Mouse (Mus musculus) heart, embryonic 13.5 days (tissue): ENCODE data around the gene Crtap. TPM values are rescaled to one million over a fixed set of nuclear protein-coding genes. Genes with fewer than 3 reads are reported as not detected.
"Not testable (repeated sequence)": the region's sequence is repeated elsewhere in the genome, so short reads cannot be mapped to it uniquely, and the experiment has no call there.

Source experiments
- ATAC-seq: fragments of 200-750 bp; cut with Nextera tagmentation; 2 replicates; pipeline ENCODE4 v1.8.0; 2017; ENCODE audit warnings: moderate TSS enrichment; ENCODE audit not compliant: insufficient number of reproducible peaks, low FRiP score, low TSS enrichment; ENCODE audit errors: extremely low read depth
- H3K27ac ChIP-seq: fragments of 300-500 bp; sonication (generic); replicated peaks from 2 replicates; pipeline ENCODE4 v1.5.1; 2015; ENCODE audit warnings: moderate library complexity, mild to moderate bottlenecking, inconsistent platforms
- H3K27me3 ChIP-seq: fragments of 300-500 bp; sonication (generic); replicated peaks from 2 replicates; pipeline ENCODE4 v1.6.1; 2015; ENCODE audit warnings: mild to moderate bottlenecking, inconsistent platforms
- H3K36me3 ChIP-seq: fragments of 300-500 bp; sonication (generic); 2 replicates; pipeline ENCODE4 v1.6.1; 2015; ENCODE audit warnings: mild to moderate bottlenecking, inconsistent platforms
- H3K4me1 ChIP-seq: fragments of 300-500 bp; sonication (generic); 2 replicates; pipeline ENCODE4 v1.6.1; 2015; ENCODE audit warnings: inconsistent platforms
- H3K4me2 ChIP-seq: fragments of 300-500 bp; sonication (generic); 2 replicates; pipeline ENCODE4 v1.6.1; 2015; ENCODE audit warnings: inconsistent platforms, mild to moderate bottlenecking, moderate library complexity
- H3K4me3 ChIP-seq: fragments of 300-500 bp; sonication (generic); 2 replicates; pipeline ENCODE4 v1.5.1; 2015; ENCODE audit warnings: moderate library complexity, mild to moderate bottlenecking, inconsistent platforms
- H3K9ac ChIP-seq: fragments of 300-500 bp; sonication (generic); 2 replicates; pipeline ENCODE4 v1.6.1; 2015; ENCODE audit warnings: inconsistent platforms, mild to moderate bottlenecking, moderate library complexity
- H3K9me3 ChIP-seq: fragments of 300-500 bp; sonication (generic); 2 replicates; pipeline ENCODE4 v1.6.1; 2016; ENCODE audit warnings: inconsistent platforms
- WGBS: fragments of 180-500 bp; shearing (Covaris S2); methylation state at CpG from one replicate; pipeline ENCODE4 v1.1.7; 2015; ENCODE audit warnings: mixed read lengths; 5-methylcytosine and 5-hydroxymethylcytosine counted together
- polyA plus RNA-seq: library from polyadenylated mRNA; unstranded; fragments of >200 nt; fragmentation: Nextera tagmentation; extraction: Ambion mirVana; gene quantifications from 2 replicates; pipeline ENCODE4 v1.2.1, GENCODE M21; 2015

Gene Crtap
- polyA plus RNA-seq, 1 experiment from 2014 or later: 142 TPM

DNA sequence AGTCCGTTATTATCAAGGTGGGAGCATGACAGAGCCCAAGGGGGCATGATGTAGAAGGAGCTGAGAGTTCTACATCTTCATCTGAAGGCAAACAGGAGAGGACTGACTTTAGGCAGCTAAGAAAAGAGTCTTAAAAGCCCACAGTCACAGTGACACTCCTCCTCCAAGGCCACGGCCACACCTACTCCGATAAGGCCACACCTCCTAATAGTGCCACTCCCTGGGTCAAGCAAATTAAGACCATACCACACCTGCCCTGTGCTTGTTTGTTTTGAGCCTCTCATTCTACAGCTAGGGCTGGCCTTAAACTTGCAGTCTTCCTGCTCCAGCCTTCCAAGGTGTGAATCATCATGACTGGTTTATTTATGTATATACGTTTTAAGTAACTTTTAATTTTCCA lies 4.8 kb upstream of the Crtap start:
- no peak for ATAC-seq
- Histone ChIP-seq H3K9me3 (no peaks in the 10 kb centered on the region), H3K27ac (no peak overlapping the region), H3K4me2 (no peak overlapping the region), H3K9ac (no peak overlapping the region), H3K27me3 (no peaks in the 10 kb centered on the region), H3K4me1 (peaks cover 10% of the 10 kb centered on the region), H3K4me3 (no peak overlapping the region), H3K36me3 (no peaks in the 10 kb centered on the region)
- 85% methylated on average over 4 of the region's 4 CpGs for WGBS

DNA sequence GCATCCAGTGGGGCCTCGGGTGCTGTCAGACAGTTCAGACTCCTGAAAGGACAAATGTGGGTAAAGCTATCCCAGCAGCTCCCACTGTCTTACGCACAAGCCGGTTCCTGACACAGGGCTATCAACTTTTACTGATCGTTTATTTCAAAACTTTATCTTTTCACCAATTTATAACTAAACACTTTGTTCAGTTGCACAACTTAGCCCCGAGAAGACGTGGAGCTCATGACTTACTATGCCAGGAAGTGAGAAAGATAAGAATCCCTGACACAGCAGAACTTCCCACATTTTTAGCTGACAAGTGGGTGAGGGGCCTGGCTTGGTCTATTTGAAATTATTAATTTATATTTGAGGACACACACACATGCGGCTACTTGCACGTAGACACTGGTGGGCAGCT lies 4.2 kb upstream of the Crtap start:
- H3K4me3 ChIP-seq: no peak overlapping the region
- no peaks in the 10 kb centered on the region for H3K27me3 ChIP-seq
- peaks cover 10% of the 10 kb centered on the region for H3K4me1 ChIP-seq
- 63% methylated on average over 8 of the region's 8 CpGs for WGBS
- no peak overlapping the region for H3K4me2 ChIP-seq
- ATAC-seq: no peak
- 0 out of 2 replicates have a peak overlapping the region, but pooled peaks have one; percentile 20 for H3K27ac ChIP-seq
- no peak overlapping the region for H3K9ac ChIP-seq
- H3K36me3 ChIP-seq: no peaks in the 10 kb centered on the region
- H3K9me3 ChIP-seq: no peaks in the 10 kb centered on the region

DNA sequence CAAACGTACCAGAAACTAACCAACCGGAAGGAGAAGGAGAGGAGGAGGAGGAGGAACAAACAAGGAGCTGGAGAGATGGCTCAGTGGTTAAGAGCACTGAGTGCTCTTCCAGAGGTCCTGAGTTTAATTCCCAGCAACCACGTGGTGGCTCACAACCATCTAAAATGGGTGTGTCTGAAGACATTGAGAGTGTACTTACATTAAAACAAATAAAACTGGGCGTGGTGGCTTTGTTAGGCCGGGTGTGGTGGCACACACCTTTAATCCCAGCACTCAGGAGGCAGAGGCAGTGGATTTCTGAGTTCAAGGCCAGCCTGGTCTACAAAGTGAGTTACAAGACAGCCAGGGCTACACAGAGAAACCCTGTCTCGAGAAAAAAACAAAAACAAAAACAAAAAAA lies 3.7 kb upstream of the Crtap start:
- peaks cover 16% of the 10 kb centered on the region for H3K4me1 ChIP-seq
- not testable (repeated sequence) for H3K4me2 ChIP-seq, H3K9ac ChIP-seq, H3K9me3 ChIP-seq, H3K4me3 ChIP-seq, ATAC-seq, H3K27ac ChIP-seq, H3K27me3 ChIP-seq, H3K36me3 ChIP-seq
- 64% methylated on average over 6 of the region's 6 CpGs for WGBS

DNA sequence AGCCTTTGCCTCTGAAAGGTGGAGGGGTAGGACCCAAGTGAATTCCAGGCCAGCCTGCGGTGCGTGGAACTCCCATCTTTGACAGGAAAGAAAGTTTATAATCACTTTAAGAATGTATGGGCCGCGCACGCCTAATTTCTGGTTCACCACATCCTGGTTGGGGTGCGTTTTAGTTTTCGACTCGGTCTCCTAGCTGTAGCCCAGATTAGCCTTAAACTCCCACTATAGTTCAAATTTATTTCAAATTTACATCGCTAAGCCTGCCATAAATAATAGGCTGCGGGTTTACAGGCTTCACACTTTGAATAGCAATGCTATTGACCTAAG lies 237 bp upstream of the Crtap start:
- WGBS: 4% methylated on average over 10 of the region's 10 CpGs
- peak overlapping the region; percentile 90 for H3K4me3 ChIP-seq
- peak overlapping the region; percentile 94 for H3K9ac ChIP-seq
- H3K4me1 ChIP-seq: peaks cover 44% of the 10 kb centered on the region
- no peaks in the 10 kb centered on the region for H3K27me3 ChIP-seq
- peaks cover 5% of the 10 kb centered on the region for H3K36me3 ChIP-seq
- no peaks in the 10 kb centered on the region for H3K9me3 ChIP-seq
- no peak for ATAC-seq
- peak overlapping the region; percentile 94 for H3K27ac ChIP-seq
- H3K4me2 ChIP-seq: peak overlapping the region; percentile 87

DNA sequence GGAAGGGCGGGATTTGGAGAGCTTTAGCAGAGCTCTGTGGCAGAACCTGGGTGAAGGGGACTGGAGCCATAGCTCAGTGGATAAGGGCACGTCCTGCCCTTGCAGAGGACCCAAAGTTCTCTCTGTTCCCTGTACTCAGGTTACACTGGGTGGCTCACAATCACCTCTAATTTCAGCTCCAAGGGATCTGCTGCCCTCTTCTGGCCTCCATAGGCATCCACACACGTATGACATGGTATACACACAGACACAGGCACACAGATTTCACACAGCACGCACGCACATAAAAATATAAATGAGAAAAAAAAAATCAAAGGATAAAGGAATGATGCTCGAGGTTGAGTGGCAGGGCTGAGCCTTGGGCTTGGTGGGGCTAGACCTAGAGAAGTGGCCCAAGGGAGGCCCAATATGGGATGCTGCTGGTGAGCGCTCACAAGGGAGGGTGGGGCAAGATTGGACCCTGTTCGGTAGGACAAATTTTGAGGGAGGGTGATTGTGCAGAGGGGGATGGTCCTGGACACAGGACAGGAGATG lies 1.0 kb downstream of the Crtap start:
- Histone ChIP-seq H3K36me3 (peaks cover 18% of the 10 kb centered on the region), H3K27ac (peak overlapping the region; percentile 94), H3K27me3 (no peaks in the 10 kb centered on the region), H3K9ac (peak overlapping the region; percentile 94), H3K9me3 (no peaks in the 10 kb centered on the region), H3K4me3 (peak overlapping the region; percentile 90), H3K4me2 (peak overlapping the region; percentile 87), H3K4me1 (peaks cover 40% of the 10 kb centered on the region)
- no peak; the same call in 1 of the 2 replicates for ATAC-seq
- WGBS: 69% methylated on average over 8 of the region's 8 CpGs

DNA sequence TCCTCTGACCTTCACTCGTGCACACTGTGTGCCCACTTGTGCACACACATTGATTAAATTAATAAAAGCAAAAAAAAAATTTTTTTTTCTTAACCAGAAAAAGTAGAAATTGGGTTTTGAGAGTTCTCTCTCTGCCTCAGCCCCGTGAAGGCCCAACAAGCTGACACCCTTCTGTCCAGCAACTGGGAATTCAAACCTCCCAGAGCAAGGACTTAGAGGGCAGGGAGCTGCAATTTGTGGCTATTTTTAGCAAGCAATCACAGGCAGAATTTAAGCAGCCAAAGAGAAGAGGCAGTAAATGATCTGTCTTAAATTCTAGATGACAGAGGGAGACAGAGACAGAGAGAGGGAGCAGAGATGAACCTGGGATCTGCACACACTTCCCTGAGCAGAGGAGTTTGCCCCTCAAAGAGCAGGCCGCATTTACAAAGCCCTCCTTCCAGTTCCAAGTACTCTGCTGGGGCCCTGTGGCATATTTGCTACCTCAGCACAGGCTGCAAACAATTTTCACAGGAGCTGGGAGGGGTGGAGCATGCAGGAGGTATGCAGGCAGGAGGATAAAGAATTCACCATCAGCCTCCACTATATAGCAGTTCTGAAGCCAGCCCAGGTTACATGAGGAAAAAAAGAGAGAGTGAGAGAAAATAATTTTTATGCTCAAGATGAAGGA lies 1.6 kb downstream of the Crtap start:
- peaks cover 40% of the 10 kb centered on the region for H3K4me1 ChIP-seq
- ATAC-seq: no peak
- H3K4me3 ChIP-seq: peak overlapping the region; percentile 90
- H3K27ac ChIP-seq: peak overlapping the region; percentile 94
- no peaks in the 10 kb centered on the region for H3K9me3 ChIP-seq
- H3K4me2 ChIP-seq: peak overlapping the region; percentile 87
- H3K9ac ChIP-seq: peak overlapping the region; percentile 67
- H3K36me3 ChIP-seq: peaks cover 24% of the 10 kb centered on the region
- H3K27me3 ChIP-seq: no peaks in the 10 kb centered on the region
- 47% methylated on average over 3 of the region's 3 CpGs for WGBS

DNA sequence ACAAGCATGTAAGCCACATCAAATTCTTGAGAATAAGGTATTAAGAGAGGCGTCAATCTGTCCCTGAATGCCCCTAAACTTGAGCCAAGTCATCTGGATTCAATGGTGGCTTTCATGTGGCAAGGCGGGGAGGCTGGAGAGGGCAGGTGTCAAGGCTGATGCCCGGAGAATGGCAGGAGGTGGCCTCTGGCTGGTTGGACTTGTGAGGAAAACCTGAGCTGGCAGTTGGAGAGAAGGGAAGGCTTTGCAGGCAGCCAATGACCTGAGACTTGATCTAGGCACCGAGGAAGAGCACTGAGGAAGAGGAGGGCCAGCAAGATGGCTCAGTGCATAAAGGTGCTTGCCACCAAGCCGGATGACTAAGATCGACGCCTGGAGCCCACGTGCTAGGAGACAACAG lies 2.2 kb downstream of the Crtap start:
- H3K27ac ChIP-seq: peak overlapping the region; percentile 94
- WGBS: 66% methylated on average over 8 of the region's 8 CpGs
- H3K4me2 ChIP-seq: peak overlapping the region; percentile 87
- no peaks in the 10 kb centered on the region for H3K27me3 ChIP-seq
- H3K4me1 ChIP-seq: peaks cover 40% of the 10 kb centered on the region
- H3K4me3 ChIP-seq: peak overlapping the region; percentile 90; the same call in 1 of the 2 replicates
- peak overlapping the region; percentile 67 for H3K9ac ChIP-seq
- no peaks in the 10 kb centered on the region for H3K9me3 ChIP-seq
- no peak for ATAC-seq
- peaks cover 29% of the 10 kb centered on the region for H3K36me3 ChIP-seq

DNA sequence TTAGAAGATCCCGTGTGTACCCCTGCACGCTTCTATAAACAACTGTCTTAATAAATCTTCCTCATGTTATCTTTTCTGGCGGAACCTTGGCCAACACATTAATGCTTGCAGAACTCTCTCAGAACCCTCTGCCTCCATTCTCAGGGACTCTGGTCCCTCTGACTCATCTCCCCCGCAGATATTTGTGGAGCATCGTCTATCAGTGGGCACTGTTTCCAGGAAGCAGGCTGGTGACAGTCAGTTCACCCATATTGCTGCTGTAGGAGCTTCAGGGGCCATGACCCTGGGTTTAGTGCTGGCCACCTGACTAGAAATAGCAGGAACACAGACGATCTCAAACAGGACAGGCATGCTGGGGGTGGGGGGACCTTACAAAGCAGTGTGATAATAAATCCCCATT lies 3.4 kb downstream of the Crtap start:
- ATAC-seq: no peak
- H3K27ac ChIP-seq: no peak overlapping the region
- no peaks in the 10 kb centered on the region for H3K9me3 ChIP-seq
- peaks cover 40% of the 10 kb centered on the region for H3K36me3 ChIP-seq
- peaks cover 40% of the 10 kb centered on the region for H3K4me1 ChIP-seq
- 52% methylated on average over 6 of the region's 6 CpGs for WGBS
- no peak overlapping the region for H3K4me3 ChIP-seq
- H3K27me3 ChIP-seq: no peaks in the 10 kb centered on the region
- no peak overlapping the region for H3K9ac ChIP-seq
- no peak overlapping the region for H3K4me2 ChIP-seq

DNA sequence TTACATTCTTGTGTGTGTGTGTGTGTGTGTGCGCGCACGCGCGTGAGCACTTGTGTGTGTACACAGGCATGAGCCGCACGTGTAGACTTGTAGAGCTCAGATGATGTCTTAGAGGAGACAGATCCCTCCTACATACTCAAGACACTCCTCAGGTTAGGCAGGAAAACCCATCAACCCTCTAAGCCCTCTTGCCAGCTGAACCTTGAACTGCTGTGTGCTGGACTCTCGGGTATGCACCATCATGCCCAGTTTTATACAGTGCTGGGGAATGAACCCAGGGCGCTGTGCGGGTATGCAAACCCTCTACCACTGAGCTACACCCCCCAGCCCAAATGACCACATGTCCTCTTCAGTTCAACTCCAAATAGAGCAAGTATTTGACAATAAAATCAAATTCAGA lies 5.3 kb downstream of the Crtap start:
- Histone ChIP-seq H3K27ac (no peak overlapping the region), H3K9ac (no peak overlapping the region), H3K9me3 (no peaks in the 10 kb centered on the region), H3K4me1 (peaks cover 35% of the 10 kb centered on the region), H3K4me2 (no peak overlapping the region), H3K27me3 (no peaks in the 10 kb centered on the region), H3K36me3 (peaks cover 51% of the 10 kb centered on the region), H3K4me3 (no peak overlapping the region)
- no peak for ATAC-seq
- 94% methylated on average over 10 of the region's 10 CpGs for WGBS

DNA sequence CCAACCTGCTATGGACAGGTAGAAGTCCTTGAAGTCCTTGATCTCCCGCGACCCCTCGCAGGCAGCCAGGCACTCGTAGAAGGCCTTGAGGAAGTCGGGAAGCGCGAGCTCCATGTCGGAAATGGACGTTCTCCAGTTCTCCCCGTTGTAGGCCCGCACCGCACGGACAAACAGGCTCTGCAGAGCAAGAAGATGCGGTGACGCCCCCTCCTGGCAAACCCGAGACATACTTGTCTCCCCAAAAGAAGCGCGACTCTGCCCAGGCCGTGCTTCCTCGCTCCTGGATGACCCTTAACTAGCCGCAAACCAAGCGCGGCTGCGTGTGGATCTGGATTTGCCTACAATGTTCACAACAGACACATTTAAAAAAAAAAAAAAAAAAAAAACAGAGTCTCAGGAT lies 5.8 kb downstream of the Crtap start:
- H3K27me3 ChIP-seq: no peaks in the 10 kb centered on the region
- H3K36me3 ChIP-seq: peaks cover 56% of the 10 kb centered on the region
- no peaks in the 10 kb centered on the region for H3K9me3 ChIP-seq
- no peak overlapping the region for H3K4me3 ChIP-seq
- 85% methylated on average over 24 of the region's 24 CpGs for WGBS
- no peak overlapping the region for H3K27ac ChIP-seq
- H3K4me2 ChIP-seq: no peak overlapping the region
- ATAC-seq: no peak
- H3K4me1 ChIP-seq: peaks cover 34% of the 10 kb centered on the region
- H3K9ac ChIP-seq: no peak overlapping the region

DNA sequence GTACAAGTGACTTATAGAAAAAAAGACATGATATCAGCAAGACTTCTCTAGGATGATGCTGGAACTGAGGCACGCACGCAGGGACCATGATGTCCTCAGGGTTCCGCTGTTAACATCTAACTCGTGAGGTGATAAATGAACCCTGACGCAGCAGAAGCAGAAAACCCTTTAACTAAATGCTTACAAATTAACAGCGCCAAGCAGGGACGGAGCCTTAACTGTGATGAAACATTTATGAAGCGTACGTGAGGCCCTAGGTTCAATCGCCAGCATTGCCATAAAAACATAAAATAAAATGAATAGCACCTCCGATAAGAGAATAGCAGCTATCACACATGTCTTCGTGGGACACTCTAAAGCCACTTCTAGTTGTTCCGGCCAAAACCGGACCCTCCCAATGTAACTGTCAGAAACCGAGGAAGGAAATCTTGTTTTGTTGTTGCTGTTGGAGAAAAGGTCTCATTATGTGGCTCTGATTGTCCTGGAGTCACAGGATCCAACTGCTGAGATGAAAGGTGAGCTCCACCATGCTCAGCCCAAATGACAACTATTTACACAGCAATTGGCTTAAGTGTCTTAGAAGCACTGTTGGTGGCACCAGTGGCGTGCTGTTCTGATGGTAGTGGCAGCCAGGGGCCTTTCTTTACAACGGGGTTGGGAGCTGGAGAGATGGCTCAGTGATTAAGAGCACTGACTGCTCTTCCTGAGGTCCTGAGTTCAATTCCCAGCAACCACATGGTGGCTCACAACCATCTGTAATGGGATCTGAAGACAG lies 7.4 kb downstream of the Crtap start:
- WGBS: 86% methylated on average over 17 of the region's 17 CpGs
- H3K27ac ChIP-seq: no peak overlapping the region
- no peak overlapping the region for H3K4me3 ChIP-seq
- peaks cover 21% of the 10 kb centered on the region for H3K4me1 ChIP-seq
- ATAC-seq: no peak
- no peak overlapping the region for H3K4me2 ChIP-seq
- no peaks in the 10 kb centered on the region for H3K27me3 ChIP-seq
- H3K36me3 ChIP-seq: peaks cover 71% of the 10 kb centered on the region
- no peak overlapping the region for H3K9ac ChIP-seq
- no peaks in the 10 kb centered on the region for H3K9me3 ChIP-seq
